Mouse (Mus musculus): ENCODE results near the gene Gm29797. TPM values are rescaled to one million over a fixed set of nuclear protein-coding genes. Genes with fewer than 3 reads are reported as not detected.

Gene Gm29797
- polyA plus RNA-seq, 1 experiment from 2014 or later: 0.15 TPM

GRCm38 (mm10) chr2:181653065-181653464 is 3.8 kb upstream of the Gm29797 start:
- in situ Hi-C loops (cut with MboI; ENCODE audit: low pct_unique_long_range_greater_than_20kb): no loop called here
- DNase-seq (ENCODE audit: low read depth, low spot score): no peak
- ChIA-PET CTCF (interaction anchor here (4.7 kb wide), 1 partner anchor 25 kb away, joined by 25 read pairs; no protein-coding TSS in a partner anchor), POLR2A (no interaction called here)
- no peak for ATAC-seq
- H3K27me3 ChIP-seq: no peaks in the 10 kb centered on the region
- TF ChIP-seq CTCF (IDR thresholded peaks at IDR 0.05): no peak

- ATAC-seq: no peak
- no peak for TF ChIP-seq CTCF (IDR thresholded peaks at IDR 0.05)
- in situ Hi-C loops (cut with MboI; ENCODE audit: low pct_unique_long_range_greater_than_20kb): no loop called here
- H3K27me3 ChIP-seq: no peaks in the 10 kb centered on the region
- ChIA-PET POLR2A (no interaction called here), CTCF (interaction anchor here (4.7 kb wide), 1 partner anchor 24 kb away, joined by 25 read pairs; no protein-coding TSS in a partner anchor)
- DNase-seq (ENCODE audit: low read depth, low spot score): no peak
These were observed 3.3 kb upstream of the Gm29797 start for GRCm38 (mm10) chr2:181653523-181653922.

GRCm38 (mm10) chr2:181657441-181657840 is 607 bp downstream of the Gm29797 start:
- H3K27me3 ChIP-seq: no peaks in the 10 kb centered on the region
- ATAC-seq (no peak), DNase-seq (ENCODE audit: low read depth, low spot score) (no peak)
- ChIA-PET POLR2A (no interaction called here), CTCF (interaction anchor here (4.6 to 13.3 kb wide), 2 partner anchors 16 to 22 kb away, joined by 18 to 135 read pairs; partner anchors contain the start of gene Tcea2)
- TF ChIP-seq CTCF (IDR thresholded peaks at IDR 0.05): no peak
- in situ Hi-C loops (cut with MboI; ENCODE audit: low pct_unique_long_range_greater_than_20kb): no loop called here

- TF ChIP-seq CTCF (IDR thresholded peaks at IDR 0.05): no peak
- ChIA-PET CTCF (interaction anchor here (1.8 to 13.3 kb wide), 6 partner anchors 12 to 48 kb away, joined by 4 to 135 read pairs (median 12); partner anchors contain the start of gene Tcea2), POLR2A (no interaction called here)
- DNase-seq (ENCODE audit: low read depth, low spot score): no peak
- H3K27me3 ChIP-seq: no peaks in the 10 kb centered on the region
- in situ Hi-C loops (cut with MboI; ENCODE audit: low pct_unique_long_range_greater_than_20kb): no loop called here
- ATAC-seq: no peak
These were observed 1.7 kb downstream of the Gm29797 start for GRCm38 (mm10) chr2:181658528-181658927.

GRCm38 (mm10) chr2:181658930-181659555 is 2.2 kb downstream of the Gm29797 start:
- CTCF ChIA-PET: interaction anchor here (0.6 to 13.3 kb wide), 9 partner anchors 10 to 48 kb away, joined by 3 to 135 read pairs (median 9); partner anchors contain the start of gene Tcea2
- POLR2A ChIA-PET: no interaction called here
- no peaks in the 10 kb centered on the region for H3K27me3 ChIP-seq
- DNase-seq (ENCODE audit: low read depth, low spot score) (no peak), ATAC-seq (no peak)
- TF ChIP-seq CTCF (IDR thresholded peaks at IDR 0.05): no peak
- in situ Hi-C loops (cut with MboI; ENCODE audit: low pct_unique_long_range_greater_than_20kb): no loop called here

GRCm38 (mm10) chr2:181659609-181660055 is 2.8 kb downstream of the Gm29797 start:
- TF ChIP-seq CTCF (IDR thresholded peaks at IDR 0.05): peak; percentile 74
- in situ Hi-C loops (cut with MboI; ENCODE audit: low pct_unique_long_range_greater_than_20kb): no loop called here
- no peak for DNase-seq (ENCODE audit: low read depth, low spot score)
- ChIA-PET CTCF (interaction anchor here (0.6 to 13.3 kb wide), 9 partner anchors 10 to 47 kb away, joined by 3 to 135 read pairs (median 9); partner anchors contain the start of gene Tcea2), POLR2A (no interaction called here)
- no peaks in the 10 kb centered on the region for H3K27me3 ChIP-seq
- ATAC-seq: peak; percentile 67

- POLR2A ChIA-PET: no interaction called here
- H3K27me3 ChIP-seq: peaks cover 3% of the 10 kb centered on the region
- TF ChIP-seq CTCF (IDR thresholded peaks at IDR 0.05): no peak
- in situ Hi-C loops (cut with MboI; ENCODE audit: low pct_unique_long_range_greater_than_20kb): no loop called here
- CTCF ChIA-PET: interaction anchor here (1.2 to 13.3 kb wide), 2 partner anchors 16 to 26 kb away, joined by 3 to 135 read pairs; partner anchors contain the start of gene Tcea2
- ATAC-seq (no peak), DNase-seq (ENCODE audit: low read depth, low spot score) (no peak)
These were observed 5.9 kb downstream of the Gm29797 start for GRCm38 (mm10) chr2:181662620-181663297.

- in situ Hi-C loops (cut with MboI; ENCODE audit: low pct_unique_long_range_greater_than_20kb): no loop called here
- TF ChIP-seq CTCF (IDR thresholded peaks at IDR 0.05): no peak
- ATAC-seq: no peak
- H3K27me3 ChIP-seq: peaks cover 3% of the 10 kb centered on the region
- no peak for DNase-seq (ENCODE audit: low read depth, low spot score)
- POLR2A ChIA-PET: no interaction called here
- CTCF ChIA-PET: interaction anchor here (1.2 to 13.3 kb wide), 2 partner anchors 16 to 26 kb away, joined by 3 to 135 read pairs; partner anchors contain the start of gene Tcea2
These were observed 6.4 kb downstream of the Gm29797 start for GRCm38 (mm10) chr2:181663298-181663630.

- peaks cover 52% of the 10 kb centered on the region for H3K27me3 ChIP-seq
- in situ Hi-C loops (cut with MboI; ENCODE audit: low pct_unique_long_range_greater_than_20kb): no loop called here
- TF ChIP-seq CTCF (IDR thresholded peaks at IDR 0.05): no peak
- CTCF ChIA-PET: interaction anchor here (0.7 to 1.4 kb wide), 3 partner anchors 9 to 23 kb away, joined by 3 to 4 read pairs (median 4); partner anchors contain the start of gene Tcea2
- DNase-seq (ENCODE audit: low read depth, low spot score) (no peak), ATAC-seq (no peak)
- POLR2A ChIA-PET: no interaction called here
These were observed 13.6 kb downstream of the Gm29797 start for GRCm38 (mm10) chr2:181670285-181670912.

GRCm38 (mm10) chr2:181670913-181671311 is 14.1 kb downstream of the Gm29797 start:
- POLR2A ChIA-PET: no interaction called here
- ATAC-seq: no peak
- CTCF ChIA-PET: interaction anchor here (0.7 to 1.0 kb wide), 2 partner anchors 9 to 10 kb away, joined by 4 read pairs; partner anchors contain the start of gene Tcea2

More at GRCm38 (mm10) chr2:181670913-181671311, 14.1 kb downstream of the Gm29797 start:
- peaks cover 52% of the 10 kb centered on the region for H3K27me3 ChIP-seq
- TF ChIP-seq CTCF (IDR thresholded peaks at IDR 0.05): no peak
- in situ Hi-C loops (cut with MboI; ENCODE audit: low pct_unique_long_range_greater_than_20kb): no loop called here
- DNase-seq (ENCODE audit: low read depth, low spot score): no peak
